Mouse (Mus musculus) gastrocnemius, postnatal 36 days (tissue): ENCODE results near the gene Ift20. TPM values are rescaled to one million over a fixed set of nuclear protein-coding genes. Genes with fewer than 3 reads are reported as not detected.
"Not testable (repeated sequence)": the region's sequence is repeated elsewhere in the genome, so short reads cannot be mapped to it uniquely, and the experiment has no call there.

ENCODE experiments used
- DNase-seq, 2 experiments: peaks; one replicate each; pipeline ENCODE4 v3.0.0; 2022
- intact Hi-C: fragments of 180-260 bp; cut with DNase I; formaldehyde crosslinking; loops from one replicate; pipeline ENCODE4 v1.15.1; 2025
- total RNA-seq, 2 experiments: library from RNA; stranded (reverse); gene quantifications; 2 replicates each; pipeline ENCODE4 v1.2.3; 2021

The Ift20 gene
- total RNA-seq, 2 experiments from 2014 or later, result 18.1 to 19.9 TPM

DNA sequence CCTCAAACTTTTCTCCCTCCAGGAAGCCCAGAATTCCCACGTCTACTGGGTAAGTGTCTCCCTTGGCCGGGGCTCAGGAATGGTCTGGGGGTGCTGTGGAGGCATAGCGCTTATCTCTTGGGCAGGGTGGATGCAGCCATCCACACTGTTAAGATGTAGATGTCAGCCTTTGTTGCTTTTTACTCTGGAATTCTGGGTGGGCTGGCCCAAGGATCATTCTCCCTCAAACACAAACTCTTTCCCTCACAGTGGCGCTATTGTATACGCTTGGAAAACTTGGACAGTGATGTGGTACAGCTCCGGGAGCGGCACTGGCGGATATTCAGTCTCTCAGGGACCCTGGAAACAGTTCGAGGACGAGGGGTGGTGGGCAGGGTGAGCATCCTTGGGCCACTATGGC is 17.2 kb upstream of the Ift20 start:
- intact Hi-C loops, result no loop called here
- no peak for DNase-seq

DNA sequence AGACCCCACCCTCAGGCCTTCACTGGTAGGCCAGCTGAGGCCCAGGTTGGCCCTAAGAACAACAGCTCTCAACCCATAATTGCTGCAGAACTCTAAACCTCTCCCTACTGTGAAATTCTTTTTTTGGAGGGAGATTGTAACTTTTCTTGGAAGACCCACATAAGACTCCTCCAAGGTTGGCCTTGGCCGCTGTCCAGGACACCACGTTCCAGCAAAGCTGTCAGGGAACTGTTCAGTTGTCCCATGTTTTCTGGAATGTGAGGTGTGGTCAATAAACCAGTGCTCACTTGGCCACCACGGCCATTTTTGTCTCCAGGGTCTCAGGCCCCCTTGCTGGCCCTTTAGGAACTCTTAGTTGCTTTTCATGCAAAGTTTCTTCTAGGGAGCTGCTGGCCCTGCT is 14.3 kb upstream of the Ift20 start:
- intact Hi-C loops, result no loop called here
- DNase-seq, result no peak

DNA sequence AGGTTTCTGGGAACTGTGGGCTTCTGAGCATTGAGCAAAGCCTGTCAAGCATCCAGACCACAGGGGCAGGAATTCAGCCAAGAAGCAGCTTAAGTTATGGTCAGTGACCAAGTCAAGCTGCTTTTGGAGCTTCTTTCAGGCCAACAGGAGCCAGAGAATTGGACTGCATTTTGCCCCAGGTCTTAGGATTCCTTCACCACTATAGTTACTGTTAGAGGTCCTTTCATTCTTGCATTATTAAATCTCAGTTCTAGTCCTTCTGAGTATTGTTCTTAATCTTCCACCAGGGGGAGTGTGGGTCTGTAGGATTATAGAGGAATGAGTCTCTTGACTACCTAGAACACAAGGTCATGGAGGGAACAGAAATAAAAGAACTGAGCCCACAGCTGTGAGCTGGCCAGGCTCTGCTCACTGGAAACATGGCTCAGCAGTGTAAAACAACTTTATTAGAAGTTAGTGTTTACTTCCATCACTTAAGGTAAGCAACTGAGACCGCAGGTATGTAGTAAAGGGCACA is 13.6 kb upstream of the Ift20 start:
- intact Hi-C loops, result no loop called here
- DNase-seq, result no peak

DNA sequence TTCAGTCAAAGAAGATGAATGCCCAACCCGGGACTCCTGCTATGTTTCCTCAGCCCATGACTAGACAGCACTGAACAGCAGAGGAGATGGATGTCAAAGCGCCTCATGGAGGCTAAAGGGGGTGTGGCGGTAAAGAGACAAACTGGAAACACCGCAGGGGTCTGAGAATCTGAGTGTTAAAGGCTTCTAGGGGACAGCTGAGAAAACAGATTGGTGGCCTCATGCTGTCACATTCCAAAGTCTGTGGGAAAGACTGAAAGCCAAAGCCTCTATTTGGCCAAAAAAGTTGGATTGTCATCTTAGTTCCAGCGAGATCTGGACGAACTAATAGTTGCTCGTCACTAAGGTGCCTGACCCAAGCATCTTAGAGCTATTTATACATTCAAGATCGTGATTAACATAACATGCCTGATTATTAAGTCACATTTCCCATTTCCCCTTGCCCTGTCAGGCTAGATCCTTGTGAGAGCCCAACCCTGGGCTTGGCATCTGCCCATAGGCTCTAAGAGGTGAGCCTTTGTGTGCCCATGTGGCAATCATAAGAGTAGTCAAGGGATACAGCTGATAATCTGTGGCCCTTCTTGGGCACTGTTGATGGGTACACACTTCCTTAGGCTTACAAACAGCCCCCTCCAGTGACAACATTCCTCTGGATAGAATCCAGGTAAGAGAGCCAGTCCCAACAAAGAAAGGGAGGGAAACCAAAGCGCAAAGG is 12.8 kb upstream of the Ift20 start:
- intact Hi-C loops, result no loop called here
- DNase-seq, result no peak

DNA sequence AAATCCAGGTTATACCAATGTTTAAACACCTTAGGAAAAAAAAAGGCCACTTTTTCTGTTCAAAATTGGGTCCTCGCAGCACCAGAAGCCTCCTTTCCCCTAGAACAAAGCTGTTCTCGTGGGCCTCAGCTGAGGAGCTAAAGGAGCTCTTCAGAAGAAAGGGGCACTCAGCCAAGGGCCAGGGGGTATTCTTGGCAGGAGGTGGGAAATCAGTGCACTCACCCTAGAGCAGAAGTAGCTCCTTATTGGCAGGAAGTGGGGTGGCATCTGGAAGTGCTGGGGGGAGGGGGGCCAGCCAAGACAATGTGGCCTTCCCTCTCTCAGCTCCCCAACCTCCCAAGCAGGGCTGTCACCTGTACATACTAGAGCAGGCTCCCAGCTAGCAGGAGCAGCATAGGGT is 11.3 kb upstream of the Ift20 start:
- intact Hi-C loops, result no loop called here
- no peak for DNase-seq

DNA sequence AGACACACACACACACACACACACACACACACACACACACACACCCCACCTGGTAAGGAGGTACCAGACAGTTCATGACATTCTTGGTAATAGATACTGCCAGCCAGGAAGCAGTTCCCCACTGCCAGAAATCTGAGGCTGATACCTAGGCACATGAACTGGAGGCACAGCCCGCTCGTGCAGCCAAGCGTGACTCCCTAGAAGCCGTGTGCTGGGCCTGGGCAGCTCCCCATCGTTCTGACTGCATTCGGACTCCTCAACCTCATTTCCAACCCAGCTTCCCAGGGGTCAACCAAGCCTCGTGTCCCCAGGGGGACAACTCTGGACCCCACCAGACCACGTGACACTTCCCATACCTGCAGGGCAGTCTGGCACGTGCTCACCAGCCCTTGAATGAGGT is 7.4 kb upstream of the Ift20 start:
- DNase-seq, result no peak
- intact Hi-C loops, result no loop called here

DNA sequence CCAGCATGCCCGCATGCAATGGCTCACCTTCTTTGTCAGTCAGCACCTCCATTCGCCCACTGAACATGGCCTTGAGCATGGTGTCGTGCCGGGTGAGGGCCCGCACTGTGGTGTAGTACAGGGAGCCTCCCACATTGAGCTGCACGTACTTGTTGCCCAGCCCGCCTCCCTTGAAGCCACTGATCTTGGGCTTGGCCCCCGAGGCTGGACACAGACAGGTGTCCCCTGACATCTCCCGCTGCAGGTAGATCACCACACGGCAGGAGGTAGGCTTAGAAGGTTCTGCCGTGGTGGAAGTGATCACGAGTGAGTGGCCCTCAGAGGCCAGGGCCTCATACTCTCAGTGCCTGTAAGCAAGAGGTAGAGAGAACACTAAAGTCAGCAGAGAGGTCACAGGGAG is 6.2 kb upstream of the Ift20 start:
- intact Hi-C loops, result no loop called here
- no peak for DNase-seq

DNA sequence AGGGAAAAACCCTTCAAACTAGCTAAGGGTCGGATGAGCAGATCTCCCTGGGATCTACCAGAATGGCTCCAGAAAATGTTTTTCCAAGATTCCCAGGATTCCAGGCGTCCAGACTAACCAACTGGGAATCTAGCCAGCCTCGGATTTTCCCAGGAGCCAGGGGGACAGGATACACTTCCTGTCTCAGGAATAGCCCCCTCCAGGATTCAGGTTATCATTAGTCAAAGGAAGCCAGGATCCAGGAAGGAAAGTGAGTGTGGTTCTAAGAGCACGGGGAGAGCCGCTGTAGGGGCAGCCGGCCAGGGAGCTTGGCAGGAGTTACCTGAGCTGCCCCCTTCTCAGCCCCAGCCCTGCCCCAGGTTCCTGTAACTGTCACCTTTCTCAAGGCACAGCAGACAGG is 5.1 kb upstream of the Ift20 start:
- intact Hi-C loops, result no loop called here
- DNase-seq, result peak in 1 of 2 experiments; percentile 41

DNA sequence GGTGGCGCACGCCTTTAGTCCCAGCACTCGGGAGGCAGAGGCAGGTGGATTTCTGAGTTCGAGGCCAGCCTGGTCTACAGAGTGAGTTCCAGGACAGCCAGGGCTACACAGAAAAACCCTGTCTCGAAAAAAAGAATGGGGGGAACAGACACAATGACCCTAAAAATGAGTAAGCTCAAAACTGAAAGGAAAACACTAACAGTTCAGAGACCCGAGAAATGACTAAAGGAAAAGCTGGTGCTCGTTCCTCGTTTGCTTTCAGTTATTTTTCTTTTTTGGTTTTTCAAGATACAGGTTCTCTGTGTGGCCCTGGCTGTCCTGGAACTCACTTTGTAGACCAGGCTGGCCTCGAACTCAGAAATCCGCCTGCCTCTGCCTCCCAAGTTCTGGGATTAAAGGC is 4.6 kb upstream of the Ift20 start:
- DNase-seq, intact Hi-C loops: not testable (repeated sequence)

DNA sequence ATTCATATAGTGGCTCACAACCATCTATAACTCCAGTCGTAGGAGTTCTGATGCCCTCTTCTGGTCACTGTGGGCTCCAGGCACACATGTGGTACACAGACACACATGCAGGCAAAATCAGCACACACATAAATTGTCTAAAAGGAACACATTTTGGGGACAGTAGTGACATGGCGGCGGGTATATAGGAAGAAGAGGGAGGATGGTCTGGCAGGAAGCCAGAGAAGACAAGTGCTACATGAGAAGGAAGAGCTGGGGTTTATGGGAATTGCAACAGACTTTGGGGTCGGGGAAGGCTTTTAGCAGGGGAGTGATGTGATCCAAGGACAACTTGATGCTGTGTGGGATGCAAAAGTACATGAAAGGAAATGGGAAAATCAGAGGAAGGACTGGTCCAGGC is 1.6 kb upstream of the Ift20 start:
- no peak for DNase-seq
- intact Hi-C loops, result no loop called here

DNA sequence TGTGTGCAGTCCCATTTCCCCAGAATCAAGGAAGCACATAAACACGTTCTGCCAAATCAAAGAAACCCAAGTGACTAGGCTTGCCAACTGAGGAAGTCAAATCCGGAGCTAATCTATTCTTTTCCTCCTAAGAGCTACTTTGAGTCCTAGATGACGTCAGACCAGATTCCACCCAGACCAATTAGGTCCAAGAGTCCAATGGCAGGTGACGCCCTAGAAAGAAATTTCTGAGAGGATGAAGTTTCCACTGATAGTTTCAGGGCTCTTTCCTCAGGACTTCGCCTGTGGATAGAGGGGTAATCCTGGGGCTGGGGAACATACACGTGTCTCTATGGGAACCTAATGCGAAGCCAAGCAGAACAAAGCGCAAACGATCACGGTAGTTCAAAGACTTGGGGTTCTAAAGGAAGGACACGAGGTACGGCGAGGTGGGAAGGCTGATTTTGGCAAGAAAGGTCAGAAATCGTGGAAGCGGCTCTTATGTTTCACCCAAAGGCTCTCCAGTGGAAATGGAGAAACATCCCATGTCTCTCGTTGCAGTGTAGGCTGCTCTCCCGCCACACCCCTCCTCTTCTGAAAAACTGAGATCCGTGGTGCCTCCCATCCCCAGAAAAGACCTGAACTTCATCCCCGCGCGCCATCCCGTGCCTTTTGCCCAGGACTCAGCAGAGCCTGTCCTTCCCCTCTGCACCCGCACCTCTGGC is 633 bp upstream of the Ift20 start:
- no peak for DNase-seq
- intact Hi-C loops, result loop anchor here (2.0 kb wide), 1 partner anchor 23 kb away; the partner anchor contains the start of genes Poldip2 and Tmem199

DNA sequence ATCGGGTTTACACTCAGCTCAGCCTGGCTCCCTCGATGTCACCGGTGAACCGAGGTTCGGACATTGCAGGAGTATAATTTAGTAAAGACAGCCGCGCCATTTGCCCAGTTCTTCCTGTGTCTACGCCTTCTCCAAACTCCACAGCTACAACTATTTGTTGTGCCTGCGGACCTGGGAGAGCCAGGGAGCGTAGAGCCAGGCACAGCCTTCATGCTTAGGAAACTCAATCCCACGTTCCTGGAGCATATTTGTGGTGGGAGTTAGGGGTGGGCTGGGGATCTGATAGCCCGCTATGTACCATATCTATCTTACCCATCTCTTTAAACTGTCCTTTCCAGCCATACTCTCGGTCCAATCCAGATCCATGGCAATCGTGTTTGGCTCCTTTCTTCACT is 526 bp downstream of the Ift20 start:
- intact Hi-C loops, result loop anchor here (2.0 kb wide), 1 partner anchor 24 kb away; the partner anchor contains the start of genes Poldip2 and Tmem199
- DNase-seq, result no peak

DNA sequence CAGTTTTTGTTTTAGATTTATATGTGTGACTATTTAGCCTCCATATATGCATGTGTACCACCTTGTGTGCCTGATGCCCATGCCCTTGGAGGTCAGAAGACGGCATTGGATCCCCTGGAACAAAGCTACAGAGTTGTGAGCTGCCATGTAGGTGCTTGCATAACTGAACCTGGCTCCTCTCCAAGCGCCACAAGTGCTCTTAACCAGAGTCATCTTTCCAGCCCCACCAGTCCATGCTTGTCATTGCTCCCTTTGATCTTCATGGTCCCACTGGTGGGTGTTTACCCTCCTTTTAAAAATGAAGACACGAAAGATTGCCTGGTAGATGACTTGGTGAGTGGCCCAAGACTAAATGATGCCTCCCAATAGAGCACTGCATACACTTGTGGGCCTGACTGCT is 4.2 kb downstream of the Ift20 start:
- intact Hi-C loops, result no loop called here
- no peak for DNase-seq

DNA sequence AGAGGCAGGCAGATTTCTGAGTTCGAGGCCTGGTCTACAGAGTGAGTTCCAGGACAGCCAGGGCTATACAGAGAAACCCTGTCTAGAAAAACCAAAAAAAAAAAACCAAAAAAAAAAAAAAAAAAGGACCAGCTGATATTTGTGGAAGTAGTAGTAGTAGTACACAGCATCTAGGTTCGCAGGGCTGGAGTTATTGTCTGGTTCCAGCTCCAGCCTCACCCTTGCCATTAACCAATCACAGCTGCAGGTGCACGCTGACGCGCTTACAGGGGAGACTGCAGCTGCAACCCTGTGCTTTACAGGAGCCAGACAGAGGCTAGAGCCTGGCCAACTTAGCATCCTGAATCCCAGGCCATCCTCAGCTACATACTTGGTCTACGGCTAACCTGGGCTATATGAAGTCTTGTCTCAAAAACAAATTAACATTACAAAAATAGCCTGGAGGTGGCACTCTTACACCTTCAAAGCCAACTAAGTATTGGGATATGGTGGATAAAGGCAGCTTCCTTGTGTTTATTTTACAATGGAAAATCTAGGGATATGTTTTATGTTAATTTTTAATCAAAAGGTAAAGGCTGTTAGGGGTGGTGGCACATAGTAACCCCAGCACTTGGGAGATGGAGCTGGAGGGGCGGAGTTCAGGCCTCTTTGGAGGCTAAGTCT is 8.4 kb downstream of the Ift20 start:
- intact Hi-C loops, result no loop called here
- no peak for DNase-seq

DNA sequence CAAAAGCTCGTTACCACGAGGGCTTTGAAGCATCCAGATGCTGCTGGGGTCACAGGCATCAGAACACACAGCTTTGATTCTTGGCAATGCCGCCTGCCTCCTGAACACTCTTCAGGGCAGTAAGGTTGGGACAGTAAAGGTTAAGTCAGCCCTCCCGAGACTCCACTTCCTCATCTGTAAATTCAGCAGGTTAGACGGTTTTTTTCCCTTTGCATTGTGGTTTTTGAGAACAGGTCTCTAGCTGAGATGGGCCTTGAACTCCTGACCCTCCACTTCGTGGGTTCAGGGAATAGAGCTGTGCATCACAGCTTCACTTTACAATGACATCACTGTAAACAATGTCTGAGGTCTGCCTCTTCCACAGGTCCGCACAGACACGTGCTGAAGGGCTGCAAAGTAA is 9.0 kb downstream of the Ift20 start:
- DNase-seq, result no peak
- intact Hi-C loops, result no loop called here

DNA sequence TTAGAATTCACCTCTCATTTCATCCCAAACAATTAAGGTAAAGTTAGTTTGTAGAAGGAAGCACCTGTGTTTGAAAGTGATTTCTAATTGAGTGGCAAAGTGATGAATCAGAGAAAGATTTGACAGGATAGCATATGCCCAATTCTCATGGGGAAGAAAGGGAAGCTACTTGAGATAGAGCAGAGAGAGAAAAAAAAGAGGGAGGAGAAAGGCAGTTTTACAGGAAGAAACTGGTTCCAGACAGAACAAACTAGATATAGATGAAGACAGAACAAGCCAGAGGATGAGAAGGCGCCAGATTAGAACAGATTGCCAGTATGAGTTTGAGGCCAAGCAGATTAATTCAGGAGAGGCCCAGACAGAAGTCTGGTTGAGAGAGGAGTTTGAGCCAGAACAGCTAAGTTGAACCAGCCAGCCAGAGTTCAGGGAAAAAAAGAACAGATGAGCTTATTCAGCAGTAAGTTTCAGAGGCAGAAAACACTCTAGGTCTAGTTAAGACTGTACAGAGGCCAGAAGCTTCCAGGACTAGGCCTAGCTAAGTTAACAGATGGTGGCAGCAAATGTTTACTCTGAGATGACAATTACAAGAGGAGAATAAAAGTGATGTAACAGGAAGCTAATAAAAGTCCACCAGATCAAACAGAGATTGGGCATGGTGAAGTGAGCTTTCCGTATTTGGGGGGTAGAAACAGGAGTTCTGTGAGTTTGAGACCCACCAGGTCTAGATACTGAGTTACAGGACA is 11.7 kb downstream of the Ift20 start:
- no peak for DNase-seq
- intact Hi-C loops, result no loop called here

DNA sequence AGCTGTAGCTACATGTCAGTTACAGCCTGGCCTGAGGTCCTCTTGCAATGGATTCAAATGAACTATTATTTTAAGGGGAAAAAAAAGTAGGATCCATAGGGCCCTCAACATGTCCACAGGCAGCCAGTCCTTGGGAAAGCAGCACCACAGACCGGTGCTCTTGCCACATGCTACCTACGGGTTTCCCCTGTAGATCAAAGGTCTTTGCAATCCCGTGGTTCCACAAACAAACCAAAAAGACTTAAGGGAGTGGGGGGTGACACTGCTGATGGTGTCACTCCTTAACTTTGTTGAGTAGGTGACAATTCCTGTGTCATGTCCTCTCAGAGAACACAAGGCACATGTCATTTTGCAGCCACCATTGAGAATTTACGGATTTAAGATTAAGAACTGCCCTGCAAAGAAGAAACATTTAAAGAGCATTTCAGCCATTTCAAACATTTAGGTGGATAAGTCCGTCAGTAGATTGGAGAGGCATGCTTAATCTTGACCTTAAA is 13.4 kb downstream of the Ift20 start:
- no peak for DNase-seq
- intact Hi-C loops, result no loop called here

DNA sequence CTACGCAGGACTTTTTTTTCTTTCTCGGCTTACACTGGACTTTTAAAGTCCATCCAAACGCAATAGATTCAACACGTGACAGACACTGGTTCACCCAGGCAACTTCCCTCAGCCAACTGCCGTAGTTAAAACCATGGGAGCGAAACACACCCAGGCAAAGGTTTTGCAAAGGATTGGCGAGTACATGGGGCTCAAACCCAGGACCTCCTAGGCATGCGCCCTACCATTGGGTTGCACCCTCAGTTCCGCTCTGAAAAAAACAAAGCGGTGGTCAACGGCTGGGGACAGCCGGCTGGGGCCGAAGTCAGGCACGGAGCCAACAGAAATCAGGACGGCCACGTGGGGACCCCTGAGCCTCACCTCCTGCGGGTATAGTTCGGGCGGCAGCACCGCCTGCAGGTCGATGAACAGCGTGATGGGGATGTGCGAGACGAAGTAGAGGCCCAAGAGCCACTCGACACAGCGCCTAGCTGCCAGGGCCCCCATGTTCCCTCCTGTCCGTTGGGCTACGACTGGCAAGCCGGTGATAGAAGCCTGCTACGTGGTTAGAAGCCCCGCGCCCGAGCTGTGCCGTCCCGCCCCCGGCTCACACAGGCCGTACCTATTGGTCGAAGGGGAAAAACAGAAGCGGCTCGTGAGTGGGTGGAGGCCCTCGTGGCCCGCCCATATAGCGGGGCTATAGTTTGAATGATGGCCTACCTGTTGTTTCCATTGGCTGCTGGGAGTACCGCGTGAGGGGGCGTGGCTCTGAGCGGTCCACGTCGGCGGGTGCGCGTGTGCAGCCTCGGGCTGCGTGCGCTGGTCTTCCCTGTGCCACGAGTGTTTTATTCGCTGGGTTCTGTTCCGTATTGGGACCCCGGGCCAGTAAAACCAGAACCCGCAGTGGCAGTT is 14.3 kb downstream of the Ift20 start, which contains the start of gene Tmem97:
Gene Tmem97 (minus strand): TSS at position 610 of the 891 bp plus-strand sequence.
- intact Hi-C loops, result no loop called here
- DNase-seq, result peak; percentile 88 to 93

DNA sequence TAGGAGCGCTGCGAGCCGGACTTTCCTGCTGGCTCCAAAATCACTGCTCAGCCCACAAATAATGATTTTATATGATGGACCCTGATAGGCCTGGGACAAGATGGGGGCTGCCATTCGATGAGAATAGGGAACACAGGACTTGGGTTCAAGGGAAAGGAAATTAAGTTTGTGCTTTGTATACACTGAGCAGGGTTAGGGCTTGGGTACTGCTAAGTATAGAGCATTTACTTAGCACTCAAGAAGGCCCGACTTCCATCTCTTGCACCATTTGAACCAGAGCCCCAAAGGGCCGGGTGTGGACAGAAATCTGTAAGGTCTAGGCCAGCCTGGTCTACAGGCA is 14.9 kb downstream of the Ift20 start:
- intact Hi-C loops, result no loop called here

DNA sequence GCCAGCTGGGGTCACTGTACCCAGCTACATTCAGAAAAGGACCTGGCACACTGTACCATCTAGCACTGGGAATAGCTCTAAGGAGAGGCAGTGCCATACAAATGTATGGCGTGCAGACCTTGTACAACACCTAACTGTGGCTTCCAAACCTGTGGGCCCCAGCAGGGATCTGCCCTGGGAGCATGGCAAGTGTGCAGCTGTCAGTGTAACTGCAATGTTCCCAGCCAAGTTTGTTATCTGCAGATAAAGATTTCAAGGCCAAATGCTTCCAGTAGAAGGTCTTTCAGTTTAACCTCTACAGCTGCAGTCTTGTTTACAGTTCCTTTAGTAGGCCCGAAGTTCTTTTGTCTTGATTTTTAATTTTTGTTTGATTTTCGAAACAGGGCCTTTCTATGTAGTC is 19.5 kb downstream of the Ift20 start:
- intact Hi-C loops, result no loop called here
- DNase-seq, result no peak

More for the DNA sequence above, 14.9 kb downstream of the Ift20 start:
- DNase-seq, result no peak
